Mouse (Mus musculus) WW6 (cell line): Measurements from ENCODE around the gene Bard1.

Experiments used
- DNase-seq: peaks from one replicate; pipeline ENCODE4 v3.0.0-alpha.2; 2013; ENCODE audit warnings: low read depth, low spot score

The Bard1 gene

DNA sequence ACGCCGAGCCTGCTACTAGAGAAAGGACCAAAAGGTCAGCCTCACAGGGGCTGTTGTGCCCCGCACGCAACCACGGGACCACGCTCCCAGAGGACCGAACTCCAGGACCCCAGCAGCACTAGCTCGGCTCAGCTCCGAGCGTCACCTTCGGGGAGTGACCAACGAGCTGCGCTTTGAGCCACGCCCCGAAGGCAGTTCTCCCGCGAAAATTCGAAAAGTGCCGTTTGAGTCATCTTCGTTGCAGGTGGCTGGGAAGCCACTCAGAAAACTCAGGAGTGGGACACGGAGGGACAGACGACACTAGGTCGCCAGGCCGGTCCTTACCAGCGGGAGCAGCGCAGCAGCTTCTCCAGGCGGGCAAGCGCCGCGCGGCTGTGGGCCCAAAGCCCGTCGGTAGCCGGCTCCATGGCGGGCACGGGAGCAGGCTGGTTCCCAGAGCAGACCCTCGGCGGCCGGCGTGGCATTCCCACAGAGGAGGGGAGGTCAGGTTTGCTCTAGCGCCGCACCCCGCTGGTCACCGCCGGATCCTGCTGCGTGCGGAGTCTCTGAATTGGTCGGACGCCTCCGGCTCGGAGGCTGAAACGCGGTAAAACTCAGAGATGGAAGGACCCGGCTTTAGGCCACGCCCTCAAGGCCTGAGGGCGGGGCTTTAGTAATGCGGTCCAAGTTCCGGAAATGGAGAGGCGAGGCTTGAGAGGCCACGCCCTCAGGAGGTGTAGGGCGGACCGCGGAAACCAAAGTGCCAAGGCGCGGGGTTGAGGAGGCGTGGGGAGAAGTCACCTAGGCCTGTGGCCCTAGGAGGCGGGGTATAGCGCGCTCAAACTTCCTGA is at the start of gene Bard1:
Gene Bard1, minus strand, starts transcription at position 803 of the 830 bp plus-strand sequence.
- DNase-seq: peak; percentile 99

- DNase-seq: no peak
Observed at GRCm38 (mm10) chr1:71127171-71127570, 24.2 kb upstream of the Bard1 start.

DNA sequence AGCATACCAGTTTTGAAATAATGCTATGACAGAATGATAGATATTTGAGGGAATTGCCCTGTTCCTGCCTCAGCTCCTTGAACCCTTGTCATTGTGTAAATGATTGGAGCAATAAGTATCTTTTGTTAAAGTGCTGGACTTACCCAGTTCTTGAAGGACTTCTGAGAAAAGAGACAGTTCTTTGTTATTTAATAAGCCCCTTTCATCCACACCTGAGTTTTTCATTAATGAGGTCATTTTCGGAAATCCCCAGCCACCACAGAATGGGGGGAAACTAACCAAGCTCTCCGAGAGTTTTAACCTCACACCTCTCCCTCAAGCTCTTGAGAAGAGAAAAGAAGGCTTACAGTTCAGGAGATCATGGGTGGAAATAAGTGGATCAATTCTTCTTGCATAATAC is 15.6 kb upstream of the Bard1 start:
- no peak for DNase-seq

- DNase-seq: no peak
Observed at GRCm38 (mm10) chr1:71117253-71117652, 14.3 kb upstream of the Bard1 start.

- no peak for DNase-seq
Observed at GRCm38 (mm10) chr1:71115781-71116180, 12.8 kb upstream of the Bard1 start.

DNA sequence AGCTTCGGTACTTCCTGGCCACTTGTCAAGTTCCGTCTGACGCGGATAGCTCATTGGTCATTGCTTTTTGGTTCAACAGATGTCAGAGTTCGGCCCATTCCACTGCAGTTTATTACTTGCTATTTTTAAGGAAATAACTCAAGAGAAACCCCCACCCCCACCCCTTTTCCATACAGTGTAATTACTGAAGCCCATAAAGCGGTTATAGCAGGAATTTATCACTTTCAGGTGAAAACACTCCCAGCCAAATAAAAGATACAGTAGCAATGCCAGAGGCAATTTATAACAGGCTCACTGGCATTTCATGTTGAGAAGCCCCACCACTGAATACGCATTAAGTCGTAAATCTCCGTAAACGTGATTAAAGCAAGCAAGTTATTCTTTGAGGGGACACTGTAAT is 6.9 kb upstream of the Bard1 start:
- no peak for DNase-seq

GRCm38 (mm10) chr1:71106127-71106526 is 3.2 kb upstream of the Bard1 start:
- no peak for DNase-seq

GRCm38 (mm10) chr1:71105724-71106123 is 2.8 kb upstream of the Bard1 start:
- no peak for DNase-seq

DNA sequence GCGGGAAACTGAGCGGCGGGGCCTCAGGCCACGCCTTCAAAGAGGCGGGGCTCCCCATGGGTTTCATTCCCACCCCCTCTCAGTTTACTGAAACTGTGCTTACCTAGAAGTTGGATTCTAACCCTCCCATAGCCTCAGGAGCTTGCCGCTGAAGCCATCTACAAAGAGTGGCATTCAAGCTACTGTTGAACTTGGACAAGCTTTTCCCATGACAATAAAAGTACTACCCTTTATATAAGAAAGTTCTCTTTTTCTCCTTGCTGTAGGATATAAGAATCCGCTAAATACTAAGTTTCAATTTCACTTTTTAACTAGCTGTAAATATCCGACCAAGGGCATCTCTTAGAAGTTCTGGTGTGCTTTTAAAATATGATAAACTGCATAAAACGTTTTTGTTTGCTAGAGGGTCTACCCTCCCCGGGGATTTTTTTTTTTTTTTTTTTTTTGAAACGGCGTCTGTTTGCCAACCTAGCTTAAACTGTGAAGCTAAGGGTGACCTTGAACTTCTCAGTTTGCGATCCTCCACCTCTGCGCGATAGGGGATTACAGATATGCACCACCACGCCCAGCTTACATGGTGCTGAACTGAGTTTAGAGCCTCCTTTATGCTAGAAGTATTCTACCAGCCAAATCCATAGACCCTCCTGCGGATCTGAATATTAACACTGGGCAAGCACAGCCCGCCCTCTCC is 373 bp upstream of the Bard1 start:
- no peak for DNase-seq

- DNase-seq: no peak
Observed at GRCm38 (mm10) chr1:71101369-71101970, 1.5 kb downstream of the Bard1 start.

- DNase-seq: no peak
Observed at GRCm38 (mm10) chr1:71100591-71101368, 2.2 kb downstream of the Bard1 start.

DNA sequence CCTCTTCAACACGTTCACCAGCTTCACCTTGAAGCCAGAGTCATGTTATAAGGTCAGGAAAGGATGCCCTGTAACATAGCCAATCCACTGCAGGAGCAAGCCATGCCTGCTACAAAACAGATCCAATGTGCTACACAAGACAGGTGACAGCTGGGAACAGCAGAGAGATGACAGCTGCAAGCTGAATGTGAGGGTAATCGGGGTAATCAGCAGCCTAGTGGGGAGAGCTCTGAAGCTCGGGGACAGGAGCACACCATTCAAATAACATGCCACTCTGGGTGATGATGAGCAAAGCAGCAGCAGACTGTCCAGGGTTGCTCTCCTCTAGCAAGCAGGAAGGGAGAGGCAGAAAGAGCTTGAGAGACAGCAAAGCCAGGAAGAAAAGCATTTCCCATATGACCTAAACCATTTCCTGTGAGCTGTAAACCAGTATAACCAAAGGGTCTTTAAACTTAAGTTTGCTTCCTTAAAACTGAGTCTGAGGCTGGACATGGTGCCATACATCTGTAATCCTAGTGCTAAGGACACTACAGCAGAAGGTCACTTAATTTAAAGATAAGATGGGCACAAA is 2.9 kb downstream of the Bard1 start:
- DNase-seq: no peak

DNA sequence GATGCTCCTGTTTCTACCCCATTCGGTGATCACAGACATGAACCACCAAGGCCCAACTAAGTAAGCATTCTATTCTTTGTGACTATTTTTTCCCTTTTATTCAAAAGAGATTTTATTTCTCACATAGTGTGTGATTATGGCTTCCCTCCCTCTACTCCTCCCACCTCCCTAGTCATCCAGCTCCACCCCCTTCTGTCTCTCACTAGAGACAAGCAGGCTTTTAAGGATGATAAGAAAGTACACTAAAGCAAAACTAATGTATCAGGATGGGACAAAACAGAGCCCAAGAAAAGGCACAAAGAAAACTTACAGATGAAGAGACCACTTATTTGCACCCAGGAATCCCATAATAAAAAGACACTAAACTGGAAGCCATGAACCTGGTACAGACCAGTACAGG is 6.9 kb downstream of the Bard1 start:
- DNase-seq: no peak

DNA sequence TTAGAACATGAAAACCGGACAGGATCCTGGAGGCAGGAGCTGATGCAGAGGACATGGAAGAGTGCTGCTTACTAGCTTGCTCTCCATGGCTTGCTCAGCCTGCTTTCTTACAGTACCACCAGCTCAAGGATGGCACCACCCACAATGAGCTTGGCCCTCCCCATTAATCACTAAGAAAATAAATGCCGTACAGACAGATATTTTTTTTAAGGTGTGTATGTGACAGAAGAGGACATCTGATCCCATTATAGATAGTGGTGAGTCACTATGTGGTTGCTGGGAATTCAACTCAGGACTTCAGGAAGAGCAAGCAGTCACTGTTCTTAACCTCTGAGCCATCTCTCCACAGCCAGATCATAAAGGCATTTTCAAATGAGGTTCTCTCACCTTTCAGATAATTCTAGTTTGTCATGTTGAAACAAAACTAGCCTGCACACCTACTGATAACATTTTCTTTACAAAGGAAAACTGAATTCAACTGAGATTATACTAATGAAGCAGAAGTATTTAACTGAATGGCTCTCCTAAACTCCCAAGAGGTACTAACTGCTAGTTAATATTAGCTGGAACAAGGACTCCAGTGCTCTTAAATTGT is 7.6 kb downstream of the Bard1 start:
- DNase-seq: no peak

GRCm38 (mm10) chr1:71075651-71076050 is 27.3 kb downstream of the Bard1 start:
- DNase-seq: no peak

GRCm38 (mm10) chr1:71070771-71071170 is 32.2 kb downstream of the Bard1 start:
- no peak for DNase-seq

GRCm38 (mm10) chr1:71068728-71069304 is 34.1 kb downstream of the Bard1 start:
- DNase-seq: no peak

DNA sequence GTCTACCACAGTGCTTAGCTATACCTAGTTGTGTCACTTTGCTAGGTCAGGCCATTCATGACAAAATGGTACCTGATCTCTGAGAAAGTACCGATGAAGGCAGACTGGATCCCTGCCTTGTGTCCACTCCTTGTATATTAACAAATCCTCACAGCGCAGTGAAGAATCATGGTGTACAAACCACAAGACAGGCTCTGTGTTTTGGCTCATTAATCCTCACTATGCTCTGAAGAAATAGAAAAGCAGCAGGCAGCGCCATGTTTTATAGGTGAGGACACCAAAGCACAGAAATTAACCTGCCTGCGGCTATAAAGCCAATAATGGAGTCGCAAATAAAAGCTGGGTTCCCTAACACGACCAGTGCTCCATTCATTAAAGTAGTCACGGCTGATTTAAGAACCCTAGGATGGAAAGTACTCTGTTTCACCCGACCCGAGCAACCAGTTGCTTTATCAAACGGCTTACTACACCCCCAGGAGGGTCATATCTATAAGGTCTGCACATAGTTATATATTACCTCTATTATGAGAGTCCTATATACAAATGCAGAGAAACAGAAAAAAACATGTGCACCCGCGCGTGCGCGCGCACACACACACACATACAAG is 39.0 kb downstream of the Bard1 start:
- no peak for DNase-seq

DNA sequence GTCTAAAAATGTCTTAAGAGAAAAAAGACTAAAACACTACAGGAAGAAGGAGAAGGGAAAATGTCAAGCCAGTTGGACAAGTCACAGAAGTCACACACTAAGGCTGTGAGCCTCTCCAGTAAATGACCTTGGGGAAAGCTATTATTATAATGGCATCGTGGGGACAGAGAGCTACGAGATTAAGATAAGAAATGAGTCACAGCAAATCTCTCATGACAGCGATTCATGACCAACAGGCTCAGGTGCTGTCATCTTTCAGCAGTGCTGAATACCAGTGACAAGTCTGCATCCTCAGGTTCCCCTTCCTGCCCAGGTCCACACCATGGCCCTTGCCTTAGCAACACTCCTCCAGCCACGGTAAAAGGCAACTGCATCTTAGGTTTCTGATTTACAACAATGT is 46.8 kb downstream of the Bard1 start:
- DNase-seq: no peak

- no peak for DNase-seq
Observed at GRCm38 (mm10) chr1:71055454-71055853, 47.5 kb downstream of the Bard1 start.
